Mouse (Mus musculus): ENCODE results near the gene Sox10.

- TF ChIP-seq CTCF (IDR thresholded peaks at IDR 0.05; ENCODE audit: low read depth) = no peak
- no peak for TF ChIP-seq EP300 (IDR thresholded peaks at IDR 0.05; ENCODE audit: low read depth)
Observed at GRCm38 (mm10) chr15:79145522-79145921, 19.5 kb downstream of the Sox10 start.
